Mouse (Mus musculus) E14TG2a.4 (cell line): ENCODE data around the gene Ptbp3.

ENCODE experiments used
- H3K27me3 ChIP-seq: 2 replicates; pipeline ENCODE4 v1.6.1; 2014; ENCODE audit warnings: low read length, control low read depth; ENCODE audit not compliant: insufficient read depth
- H3K36me3 ChIP-seq: 2 replicates; pipeline ENCODE4 v1.6.1; 2014; ENCODE audit warnings: low read length, control low read depth; ENCODE audit not compliant: insufficient read depth
- H3K4me1 ChIP-seq: replicated peaks from 2 replicates; pipeline ENCODE4 v1.6.1; 2014; ENCODE audit warnings: low read depth, low read length, control low read depth
- H3K4me3 ChIP-seq: replicated peaks from 2 replicates; pipeline ENCODE4 v1.5.1; 2014; ENCODE audit warnings: mild to moderate bottlenecking, low read length
- H3K9me3 ChIP-seq: 2 replicates; pipeline ENCODE4 v1.6.1; 2014; ENCODE audit warnings: low read length, control low read depth
- CTCF ChIP-seq: conservative IDR thresholded peaks from 2 replicates; pipeline ENCODE4 v1.5.1; 2014; ENCODE audit warnings: low read length
- NANOG ChIP-seq: IDR thresholded peaks from 2 replicates; pipeline ENCODE4 v1.6.1; 2014; ENCODE audit warnings: borderline replicate concordance, low read length, mixed read lengths
- POU5F1 ChIP-seq: IDR thresholded peaks from 2 replicates; pipeline ENCODE4 v1.6.1; 2014; ENCODE audit warnings: low read length, borderline replicate concordance

Ptbp3 gene

DNA sequence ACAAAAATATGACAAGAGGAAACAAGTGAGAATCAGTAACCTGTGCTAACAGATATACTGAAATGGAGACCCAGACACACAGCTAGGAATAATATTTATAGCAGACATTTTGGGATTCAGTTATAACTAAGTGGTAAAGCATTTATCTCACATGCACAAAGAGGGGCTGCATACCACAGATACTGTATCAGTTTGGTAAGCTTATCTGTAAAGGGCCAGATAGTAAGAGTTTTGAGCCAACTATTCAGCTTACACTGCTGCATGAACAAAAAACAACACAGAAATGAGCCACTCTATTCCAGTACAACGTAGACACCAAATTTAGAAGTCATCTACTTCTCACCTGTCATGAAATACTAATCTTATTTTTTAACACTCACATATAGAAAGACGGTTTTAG lies 15.9 kb downstream of the Ptbp3 start:
- H3K36me3 ChIP-seq, result no peaks in the 10 kb centered on the region
- H3K4me3 ChIP-seq, result no peak overlapping the region
- no peak for TF ChIP-seq POU5F1
- no peak for TF ChIP-seq CTCF
- TF ChIP-seq NANOG, result no peak
- no peaks in the 10 kb centered on the region for H3K27me3 ChIP-seq
- no peaks in the 10 kb centered on the region for H3K9me3 ChIP-seq
- H3K4me1 ChIP-seq, result peaks cover 21% of the 10 kb centered on the region

DNA sequence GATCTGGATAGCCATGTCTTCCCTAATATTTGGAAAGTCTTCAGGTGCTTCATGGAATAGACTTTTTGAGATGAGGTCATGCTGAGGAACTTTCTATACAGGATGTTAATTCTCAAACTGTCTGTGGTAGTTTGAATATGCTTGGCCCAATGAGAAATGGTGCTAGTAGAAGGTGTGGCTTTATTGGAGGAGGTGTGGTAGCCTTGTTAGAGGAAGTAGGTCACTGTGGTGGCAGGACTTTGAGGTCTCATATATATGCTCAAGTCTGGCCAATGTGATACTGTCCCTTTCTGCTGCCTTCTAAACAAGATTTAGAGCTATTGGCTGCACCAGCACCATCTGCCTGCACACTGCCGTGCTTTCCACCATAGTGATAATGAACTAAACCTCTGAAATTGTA lies 18.0 kb downstream of the Ptbp3 start:
- Histone ChIP-seq H3K4me3 (no peak overlapping the region), H3K27me3 (no peaks in the 10 kb centered on the region)
- TF ChIP-seq CTCF, result no peak

GRCm38 (mm10) chr4:59527470-59527869 lies 21.7 kb downstream of the Ptbp3 start:
- TF ChIP-seq CTCF, result no peak
- no peak for TF ChIP-seq POU5F1
- TF ChIP-seq NANOG, result no peak
- Histone ChIP-seq H3K4me1 (peaks cover 9% of the 10 kb centered on the region), H3K9me3 (no peaks in the 10 kb centered on the region), H3K4me3 (no peak overlapping the region), H3K27me3 (no peaks in the 10 kb centered on the region), H3K36me3 (no peaks in the 10 kb centered on the region)

More for the DNA sequence above, 18.0 kb downstream of the Ptbp3 start:
- H3K4me1 ChIP-seq, result peaks cover 21% of the 10 kb centered on the region
- no peaks in the 10 kb centered on the region for H3K9me3 ChIP-seq
- no peaks in the 10 kb centered on the region for H3K36me3 ChIP-seq

GRCm38 (mm10) chr4:59526728-59527127 lies 22.4 kb downstream of the Ptbp3 start:
- no peak for TF ChIP-seq NANOG
- no peak for TF ChIP-seq CTCF
- TF ChIP-seq POU5F1, result no peak
- no peaks in the 10 kb centered on the region for H3K36me3 ChIP-seq
- H3K27me3 ChIP-seq, result no peaks in the 10 kb centered on the region
- no peaks in the 10 kb centered on the region for H3K9me3 ChIP-seq
- H3K4me3 ChIP-seq, result no peak overlapping the region
- peaks cover 9% of the 10 kb centered on the region for H3K4me1 ChIP-seq

- Histone ChIP-seq H3K27me3 (no peaks in the 10 kb centered on the region), H3K36me3 (0 out of 2 replicates have a peak, but pooled peaks cover 3% of the 10 kb centered on the region), H3K4me3 (no peak overlapping the region), H3K9me3 (no peaks in the 10 kb centered on the region), H3K4me1 (peaks cover 4% of the 10 kb centered on the region; the same call in 1 of the 2 replicates)
- no peak for TF ChIP-seq POU5F1
- TF ChIP-seq NANOG, result no peak
- no peak for TF ChIP-seq CTCF
Observed at GRCm38 (mm10) chr4:59524875-59525274, 24.3 kb downstream of the Ptbp3 start.

- no peaks in the 10 kb centered on the region for H3K9me3 ChIP-seq
- peaks cover 18% of the 10 kb centered on the region for H3K36me3 ChIP-seq
- no peaks in the 10 kb centered on the region; the same call in 1 of the 2 replicates for H3K4me1 ChIP-seq
- TF ChIP-seq NANOG (no peak), POU5F1 (no peak)
- H3K27me3 ChIP-seq, result no peaks in the 10 kb centered on the region
- H3K4me3 ChIP-seq, result no peak overlapping the region
Observed at GRCm38 (mm10) chr4:59510321-59510720, 38.8 kb downstream of the Ptbp3 start.

DNA sequence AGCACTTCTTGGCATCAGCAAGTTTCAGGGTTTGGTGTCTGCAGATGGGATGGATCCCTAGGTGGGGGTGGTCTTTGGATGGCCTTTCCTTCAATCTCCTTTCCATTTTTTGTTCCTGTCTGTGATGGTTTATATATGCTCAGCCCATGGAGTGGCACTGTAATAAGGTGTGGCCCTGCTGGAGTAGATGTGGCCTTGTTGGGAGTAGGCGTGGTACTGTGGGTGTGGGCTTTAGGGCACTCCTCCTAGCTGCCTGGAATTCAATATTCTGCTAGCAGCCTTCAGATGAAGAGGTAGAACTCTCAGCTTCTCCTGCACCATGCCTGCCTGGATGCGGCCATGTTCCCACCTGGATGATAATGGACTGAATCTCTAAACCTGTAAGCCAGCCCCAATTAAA lies 39.6 kb downstream of the Ptbp3 start:
- Histone ChIP-seq H3K36me3 (peaks cover 16% of the 10 kb centered on the region), H3K9me3 (no peaks in the 10 kb centered on the region), H3K27me3 (no peaks in the 10 kb centered on the region), H3K4me3 (no peak overlapping the region), H3K4me1 (no peaks in the 10 kb centered on the region; the same call in 1 of the 2 replicates)
- TF ChIP-seq NANOG (no peak), POU5F1 (no peak), CTCF (no peak)

DNA sequence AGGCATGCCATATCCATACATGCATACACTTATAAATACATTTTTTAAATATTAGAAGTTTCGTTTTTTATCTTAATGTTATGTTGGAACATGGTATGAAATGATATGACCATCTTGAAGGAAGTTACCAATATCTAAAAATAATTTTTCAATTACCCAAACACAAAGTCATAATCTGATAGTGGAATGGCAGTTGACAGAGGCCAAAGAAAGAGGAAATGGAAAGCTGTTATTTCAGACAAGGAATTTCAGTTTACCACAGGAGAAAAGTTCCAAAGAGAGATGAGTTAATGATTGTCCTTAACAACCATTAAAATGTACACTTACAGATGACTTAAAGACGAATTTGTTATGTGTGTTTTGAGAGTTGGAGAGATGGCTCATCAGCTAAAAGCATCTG lies 41.4 kb downstream of the Ptbp3 start:
- TF ChIP-seq CTCF (no peak), NANOG (no peak), POU5F1 (no peak)
- H3K4me3 ChIP-seq, result no peak overlapping the region
- peaks cover 7% of the 10 kb centered on the region for H3K9me3 ChIP-seq
- H3K36me3 ChIP-seq, result peaks cover 14% of the 10 kb centered on the region
- H3K27me3 ChIP-seq, result no peaks in the 10 kb centered on the region
- H3K4me1 ChIP-seq, result no peaks in the 10 kb centered on the region; the same call in 1 of the 2 replicates

GRCm38 (mm10) chr4:59506704-59507103 lies 42.5 kb downstream of the Ptbp3 start:
- Histone ChIP-seq H3K9me3 (peaks cover 16% of the 10 kb centered on the region), H3K4me1 (no peaks in the 10 kb centered on the region; the same call in 1 of the 2 replicates), H3K27me3 (no peaks in the 10 kb centered on the region), H3K4me3 (no peak overlapping the region), H3K36me3 (peaks cover 16% of the 10 kb centered on the region)
- TF ChIP-seq CTCF (no peak), POU5F1 (no peak), NANOG (no peak)
